Mouse (Mus musculus) megakaryocyte, adult 5-6 weeks (primary cell): ENCODE data around the gene Gm20388. TPM values are rescaled to one million over a fixed set of nuclear protein-coding genes. Genes with fewer than 3 reads are reported as not detected.
A peak's percentile ranks its signal among the peaks of the same experiment; 100 is the strongest.

ENCODE experiments used
- ATAC-seq: 2 replicates; pipeline ENCODE4 v1.8.0; 2016; ENCODE audit warnings: mild to moderate bottlenecking, inconsistent platforms; ENCODE audit not compliant: poor library complexity, severe bottlenecking
- total RNA-seq, 2 experiments: library from RNA; stranded (forward) in 1 of 2; stranded (reverse) in 1 of 2; fragments of 153-499, 151-499 nt in 1 of 2; fragments of 221-1000, 200-1000 nt in 1 of 2; gene quantifications; 2 replicates each; pipeline versions ENCODE4 v1.2.3 to v1.2.4; 2015 to 2017

Gm20388 gene
- total RNA-seq, 2 experiments from 2014 or later = 7.6 to 15.5 TPM

GRCm38 (mm10) chr8:122641406-122641805, 2730.8 kb downstream of the Gm20388 start:
- ATAC-seq = no peak

GRCm38 (mm10) chr8:122642071-122642470, 2731.4 kb downstream of the Gm20388 start:
- ATAC-seq = no peak

- no peak for ATAC-seq
Observed at GRCm38 (mm10) chr8:122644175-122644954, 2733.7 kb downstream of the Gm20388 start.

GRCm38 (mm10) chr8:122646337-122646736, 2735.7 kb downstream of the Gm20388 start:
- ATAC-seq = no peak

- ATAC-seq = no peak
Observed at GRCm38 (mm10) chr8:122648192-122648970, 2737.7 kb downstream of the Gm20388 start.

- ATAC-seq = no peak
Observed at GRCm38 (mm10) chr8:122651326-122651921, 2740.8 kb downstream of the Gm20388 start.

GRCm38 (mm10) chr8:122652643-122653042, 2742.0 kb downstream of the Gm20388 start:
- ATAC-seq = no peak

GRCm38 (mm10) chr8:122654768-122655167, 2744.1 kb downstream of the Gm20388 start:
- no peak for ATAC-seq

GRCm38 (mm10) chr8:122656056-122656999, 2745.7 kb downstream of the Gm20388 start:
- ATAC-seq = no peak

GRCm38 (mm10) chr8:122658149-122658806, 2747.6 kb downstream of the Gm20388 start:
- ATAC-seq = no peak

- ATAC-seq = no peak
Observed at GRCm38 (mm10) chr8:122658807-122659160, 2748.1 kb downstream of the Gm20388 start.

GRCm38 (mm10) chr8:122660022-122660421, 2749.4 kb downstream of the Gm20388 start:
- 0 out of 2 replicates have a peak, but pooled peaks have one; percentile 23 for ATAC-seq

- ATAC-seq = no peak
Observed at GRCm38 (mm10) chr8:122661138-122661537, 2750.5 kb downstream of the Gm20388 start.

- ATAC-seq = no peak
Observed at GRCm38 (mm10) chr8:122661894-122662293, 2751.3 kb downstream of the Gm20388 start.

GRCm38 (mm10) chr8:122663106-122663505, 2752.5 kb downstream of the Gm20388 start:
- no peak for ATAC-seq

GRCm38 (mm10) chr8:122663670-122664069, 2753.0 kb downstream of the Gm20388 start:
- ATAC-seq = no peak

GRCm38 (mm10) chr8:122665221-122665620, 2754.6 kb downstream of the Gm20388 start:
- peak; percentile 66 for ATAC-seq

- no peak for ATAC-seq
Observed at GRCm38 (mm10) chr8:122665667-122666316, 2755.2 kb downstream of the Gm20388 start.

- ATAC-seq = peak; percentile 39
Observed at GRCm38 (mm10) chr8:122666338-122666764, 2755.7 kb downstream of the Gm20388 start.
